Mouse (Mus musculus) midbrain, embryonic 13.5 days (tissue): ENCODE measurements at regions not wholly inside any gene's neighbourhood (a gene's known extent, or its start where the extent isn't known, plus 50 kb on each side); places are given as distances from the start of the nearest gene placed in this dataset.

Experiments
- ATAC-seq: fragments of 200-750 bp; cut with Nextera tagmentation; 2 replicates; pipeline ENCODE4 v1.8.0; 2017; ENCODE audit warnings: mild to moderate bottlenecking, moderate TSS enrichment, moderate library complexity
- H3K27ac ChIP-seq: fragments of 300-500 bp; sonication (generic); 2 replicates; pipeline ENCODE4 v1.5.1; 2015; ENCODE audit warnings: inconsistent platforms, mild to moderate bottlenecking, moderate library complexity
- H3K27me3 ChIP-seq: fragments of 300-500 bp; sonication (generic); 2 replicates; pipeline ENCODE4 v1.6.1; 2015; ENCODE audit warnings: mild to moderate bottlenecking, inconsistent platforms
- H3K36me3 ChIP-seq: fragments of 300-500 bp; sonication (generic); 2 replicates; pipeline ENCODE4 v1.6.1; 2015; ENCODE audit warnings: mild to moderate bottlenecking, inconsistent platforms
- H3K4me1 ChIP-seq: fragments of 300-500 bp; sonication (generic); replicated peaks from 2 replicates; pipeline ENCODE4 v1.6.1; 2015; ENCODE audit warnings: inconsistent platforms
- H3K4me2 ChIP-seq: fragments of 300-500 bp; sonication (generic); replicated peaks from 2 replicates; pipeline ENCODE4 v1.6.1; 2015; ENCODE audit warnings: moderate library complexity, mild to moderate bottlenecking, inconsistent platforms
- H3K4me3 ChIP-seq: fragments of 300-500 bp; sonication (generic); replicated peaks from 2 replicates; pipeline ENCODE4 v1.5.1; 2015; ENCODE audit warnings: mild to moderate bottlenecking, inconsistent platforms
- H3K9ac ChIP-seq: fragments of 300-500 bp; sonication (generic); replicated peaks from 2 replicates; pipeline ENCODE4 v1.6.1; 2015; ENCODE audit warnings: mild to moderate bottlenecking, inconsistent platforms
- H3K9me3 ChIP-seq: fragments of 300-500 bp; sonication (generic); 2 replicates; pipeline ENCODE4 v1.6.1; 2016; ENCODE audit warnings: mild to moderate bottlenecking, inconsistent platforms
- WGBS: fragments of 180-500 bp; shearing (Covaris S2); methylation state at CpG from one replicate; pipeline ENCODE4 v1.1.7; 2015; 5-methylcytosine and 5-hydroxymethylcytosine counted together

DNA sequence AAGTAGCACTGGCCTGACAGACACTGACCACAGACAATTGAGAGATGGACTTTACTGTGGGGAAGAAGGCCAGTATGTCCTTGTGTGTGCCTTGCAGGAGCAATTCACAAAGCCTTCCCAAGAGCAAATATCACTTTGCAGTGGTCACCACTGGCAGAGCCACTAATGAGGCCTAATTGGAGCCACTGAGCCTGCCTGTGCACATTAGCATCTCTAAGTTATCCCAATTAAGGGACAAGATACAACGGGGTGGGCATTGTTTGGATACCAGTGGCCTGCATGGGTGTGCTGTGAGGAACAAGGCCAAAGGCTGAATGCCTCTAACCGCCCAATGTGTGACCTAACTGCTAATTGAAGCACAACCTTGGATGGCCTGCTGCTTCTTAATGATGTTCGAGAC, 433.4 kb upstream of the Ptbp2 start:
- H3K9ac ChIP-seq, result no peak overlapping the region
- no peaks in the 10 kb centered on the region for H3K36me3 ChIP-seq
- no peak overlapping the region for H3K27ac ChIP-seq
- peak; percentile 56 for ATAC-seq
- H3K27me3 ChIP-seq, result no peaks in the 10 kb centered on the region
- no peak overlapping the region for H3K4me2 ChIP-seq
- peaks cover 20% of the 10 kb centered on the region for H3K4me1 ChIP-seq
- 67% methylated on average over 3 of the region's 3 CpGs for WGBS
- no peak overlapping the region for H3K4me3 ChIP-seq
- H3K9me3 ChIP-seq, result no peaks in the 10 kb centered on the region

- H3K27ac ChIP-seq, result peak overlapping the region; percentile 65
- WGBS, result 54% methylated on average over 12 of the region's 12 CpGs
- peak; percentile 45; the same call in 1 of the 2 replicates for ATAC-seq
Observed at GRCm38 (mm10) chr3:120214616-120215250, 430.5 kb upstream of the Ptbp2 start.

DNA sequence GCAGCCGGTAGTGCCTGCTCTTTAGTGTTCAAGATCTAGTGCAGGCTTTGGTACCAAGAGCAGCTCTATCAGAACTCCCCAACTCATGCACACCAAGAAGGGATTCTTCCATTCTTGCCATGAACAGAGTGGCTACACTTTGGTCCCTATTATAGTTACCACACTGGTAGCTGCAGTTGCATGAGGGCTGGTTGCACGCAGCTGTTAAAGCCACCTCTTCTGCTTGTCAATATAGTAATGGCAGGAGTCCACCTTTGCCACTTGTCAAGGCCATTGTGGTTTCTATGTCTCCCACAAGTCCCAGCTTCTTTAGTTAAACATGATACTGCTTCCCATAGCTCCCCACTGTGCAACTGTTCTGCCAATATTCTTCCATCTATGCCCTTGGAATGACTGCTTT, 415.1 kb upstream of the Ptbp2 start:
- ATAC-seq, result no peak
- Histone ChIP-seq H3K27ac (no peak overlapping the region), H3K27me3 (no peaks in the 10 kb centered on the region), H3K36me3 (no peaks in the 10 kb centered on the region), H3K9me3 (no peaks in the 10 kb centered on the region), H3K9ac (no peak overlapping the region), H3K4me2 (no peak overlapping the region), H3K4me3 (no peak overlapping the region), H3K4me1 (no peaks in the 10 kb centered on the region)
- 87% methylated on average over 2 of the region's 2 CpGs for WGBS

More at GRCm38 (mm10) chr3:120214616-120215250, 430.5 kb upstream of the Ptbp2 start:
- Histone ChIP-seq H3K9ac (no peak overlapping the region), H3K4me1 (peaks cover 20% of the 10 kb centered on the region), H3K36me3 (no peaks in the 10 kb centered on the region), H3K9me3 (no peaks in the 10 kb centered on the region), H3K27me3 (no peaks in the 10 kb centered on the region), H3K4me2 (peak overlapping the region; percentile 11; the same call in 1 of the 2 replicates), H3K4me3 (no peak overlapping the region)

- 74% methylated on average over 3 of the region's 3 CpGs for WGBS
- no peaks in the 10 kb centered on the region for H3K36me3 ChIP-seq
- H3K27ac ChIP-seq, result no peak overlapping the region
- H3K27me3 ChIP-seq, result no peaks in the 10 kb centered on the region
- H3K4me3 ChIP-seq, result no peak overlapping the region
- H3K9me3 ChIP-seq, result no peaks in the 10 kb centered on the region
- H3K9ac ChIP-seq, result no peak overlapping the region
- H3K4me1 ChIP-seq, result peaks cover 10% of the 10 kb centered on the region
- H3K4me2 ChIP-seq, result no peak overlapping the region
- ATAC-seq, result no peak
Observed at GRCm38 (mm10) chr3:120194501-120194900, 410.2 kb upstream of the Ptbp2 start.

- no peak overlapping the region for H3K4me3 ChIP-seq
- H3K9ac ChIP-seq, result 0 out of 2 replicates have a peak overlapping the region, but pooled peaks have one; percentile 2
- H3K9me3 ChIP-seq, result no peaks in the 10 kb centered on the region
- H3K36me3 ChIP-seq, result no peaks in the 10 kb centered on the region
- H3K27me3 ChIP-seq, result no peaks in the 10 kb centered on the region
- ATAC-seq, result peak; percentile 74
- peaks cover 10% of the 10 kb centered on the region for H3K4me1 ChIP-seq
- no peak overlapping the region for H3K27ac ChIP-seq
- H3K4me2 ChIP-seq, result peak overlapping the region; percentile 30
- 31% methylated on average over 15 of the region's 15 CpGs for WGBS
Observed at GRCm38 (mm10) chr3:120192439-120193326, 408.4 kb upstream of the Ptbp2 start.

DNA sequence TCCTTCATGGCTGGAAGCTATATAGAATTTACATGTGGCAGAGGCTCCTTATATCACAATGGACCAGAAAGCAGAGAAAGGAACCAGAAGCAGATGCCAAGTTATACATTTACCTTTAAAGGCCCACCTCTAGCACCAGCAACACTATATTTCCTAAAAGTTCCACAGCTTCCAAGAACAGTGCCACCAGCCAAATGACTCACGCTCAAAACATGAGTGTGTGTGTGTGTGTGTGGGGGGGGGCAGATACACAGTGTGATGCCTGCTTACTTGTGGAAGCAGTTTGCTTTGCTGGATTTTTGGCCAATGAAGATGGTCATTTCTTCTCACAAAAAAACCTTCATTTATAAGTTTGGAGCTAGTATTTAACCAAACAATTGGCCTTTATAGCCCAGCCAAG, 405.3 kb upstream of the Ptbp2 start:
- Histone ChIP-seq H3K27ac (no peak overlapping the region), H3K9ac (no peak overlapping the region), H3K9me3 (no peaks in the 10 kb centered on the region), H3K4me1 (peaks cover 10% of the 10 kb centered on the region), H3K27me3 (no peaks in the 10 kb centered on the region), H3K4me3 (no peak overlapping the region), H3K36me3 (no peaks in the 10 kb centered on the region), H3K4me2 (no peak overlapping the region)
- ATAC-seq, result no peak
- 96% methylated on average over 1 of the region's 1 CpGs for WGBS

DNA sequence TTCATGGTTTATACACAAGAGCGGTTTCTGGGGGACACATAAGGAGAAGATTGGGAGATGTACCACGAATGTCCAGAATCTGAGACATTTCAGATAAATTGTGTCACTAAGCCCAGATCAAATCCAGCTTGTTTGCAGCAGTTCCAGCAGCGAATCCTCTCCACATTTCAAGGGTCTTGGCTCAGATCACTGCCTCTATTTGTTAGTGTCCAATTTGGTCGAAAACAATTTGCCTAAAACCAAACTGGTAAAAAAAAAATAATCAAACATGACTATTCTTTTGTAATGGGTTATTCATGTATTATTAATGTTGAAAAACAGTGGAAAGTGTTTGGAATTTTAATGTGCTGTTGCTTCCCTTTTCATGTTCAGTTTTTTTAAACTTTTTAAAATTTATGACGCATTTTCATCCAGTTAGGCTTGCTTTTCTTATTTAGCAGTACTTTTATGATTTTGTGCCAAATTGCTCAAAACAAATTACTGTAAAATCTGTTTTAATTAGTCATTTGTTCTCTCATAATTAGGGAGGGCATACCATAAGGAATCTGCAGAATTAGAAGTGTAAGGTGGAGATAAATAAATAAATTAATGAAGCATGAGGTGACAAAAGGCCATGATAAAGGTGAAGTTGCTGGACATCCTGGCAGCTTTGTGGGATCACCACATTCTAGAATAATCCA, 396.8 kb upstream of the Ptbp2 start:
- Histone ChIP-seq H3K27ac (no peak overlapping the region), H3K36me3 (no peaks in the 10 kb centered on the region), H3K4me1 (no peaks in the 10 kb centered on the region), H3K9me3 (no peaks in the 10 kb centered on the region), H3K9ac (no peak overlapping the region), H3K4me2 (no peak overlapping the region), H3K4me3 (no peak overlapping the region), H3K27me3 (no peaks in the 10 kb centered on the region)
- no peak for ATAC-seq
- WGBS, result 72% methylated on average over 5 of the region's 5 CpGs

DNA sequence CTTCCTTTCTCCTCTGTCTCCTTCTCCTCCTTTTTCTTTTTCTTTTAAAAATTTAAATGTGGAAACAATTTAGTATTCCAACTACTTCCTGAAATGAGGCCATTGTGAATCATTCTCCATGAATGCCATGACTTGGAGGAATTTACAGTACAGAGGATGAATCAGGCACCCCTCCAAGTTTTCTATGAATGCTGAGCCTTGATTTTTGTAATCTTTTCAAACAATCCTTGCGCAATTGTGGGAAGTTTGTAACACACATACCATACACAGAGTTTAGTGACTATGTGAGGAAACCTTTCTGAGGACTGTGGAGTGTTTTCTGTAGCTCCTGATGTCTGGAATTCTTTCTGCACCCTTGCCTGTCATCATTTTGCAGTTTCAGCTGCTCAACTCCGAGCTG, 391.4 kb upstream of the Ptbp2 start:
- H3K27ac ChIP-seq, result no peak overlapping the region
- H3K9me3 ChIP-seq, result no peaks in the 10 kb centered on the region
- H3K4me2 ChIP-seq, result no peak overlapping the region
- no peaks in the 10 kb centered on the region for H3K27me3 ChIP-seq
- no peaks in the 10 kb centered on the region for H3K4me1 ChIP-seq
- no peak overlapping the region for H3K9ac ChIP-seq
- H3K4me3 ChIP-seq, result no peak overlapping the region
- no peak for ATAC-seq
- WGBS, result 66% methylated on average over 2 of the region's 2 CpGs
- H3K36me3 ChIP-seq, result no peaks in the 10 kb centered on the region
